Mouse (Mus musculus): ENCODE measurements at regions not wholly inside any gene's neighbourhood (a gene's known extent, or its start where the extent isn't known, plus 50 kb on each side); places are given as distances from the start of the nearest gene placed in this dataset.

- DNase-seq (ENCODE audit: low spot score): peak; percentile 67
These were observed 63.6 kb upstream of the Klf3 start for GRCm38 (mm10) chr5:64739311-64740261.

- DNase-seq (ENCODE audit: low spot score): no peak
These were observed 59.1 kb upstream of the Klf3 start for GRCm38 (mm10) chr5:64744041-64744440.

- peak; percentile 16 for DNase-seq (ENCODE audit: low spot score)
These were observed 58.7 kb upstream of the Klf3 start for GRCm38 (mm10) chr5:64744455-64744854.

GRCm38 (mm10) chr5:64747461-64747860 is 55.7 kb upstream of the Klf3 start:
- DNase-seq (ENCODE audit: low spot score): no peak

- no peak for DNase-seq (ENCODE audit: low spot score)
These were observed 53.6 kb upstream of the Klf3 start for GRCm38 (mm10) chr5:64749415-64750166.

GRCm38 (mm10) chr5:64750406-64750805 is 52.8 kb upstream of the Klf3 start:
- DNase-seq (ENCODE audit: low spot score): no peak

- no peak for DNase-seq (ENCODE audit: low spot score)
These were observed 52.1 kb upstream of the Klf3 start for GRCm38 (mm10) chr5:64750976-64751656.

- no peak for DNase-seq (ENCODE audit: low spot score)
These were observed 49.9 kb upstream of the Klf3 start for GRCm38 (mm10) chr5:64753142-64753750.
